Mouse (Mus musculus): ENCODE results near the gene Syde1. TPM values are rescaled to one million over a fixed set of nuclear protein-coding genes. Genes with fewer than 3 reads are reported as not detected.

Gene Syde1
- total and polyA plus RNA-seq, 3 experiments = 0.01 TPM; not detected in 2

GRCm38 (mm10) chr10:78605080-78605479, 13.3 kb upstream of the Syde1 start:
- no peak for TF ChIP-seq MXI1 (IDR thresholded peaks at IDR 0.05; ENCODE audit: low read depth, low read length)
- TF ChIP-seq NRF1 (IDR thresholded peaks at IDR 0.05; ENCODE audit: insufficient read depth, low read depth, low read length, poor library complexity, severe bottlenecking) = no peak
- TF ChIP-seq USF1 (IDR thresholded peaks at IDR 0.05; ENCODE audit: low read depth, low read length) = no peak
- TF ChIP-seq RAD21 (IDR thresholded peaks at IDR 0.05; ENCODE audit: low read depth, low read length) = peak; percentile 43
- TF ChIP-seq SMC3 (IDR thresholded peaks at IDR 0.05; ENCODE audit: low read depth, low read length) = peak; percentile 17; the same call in 1 of the 2 replicates
- TF ChIP-seq MEF2A (IDR thresholded peaks at IDR 0.05; ENCODE audit: extremely low read depth, insufficient replicate concordance, low read depth, low read length, poor library complexity, severe bottlenecking) = no peak
- TF ChIP-seq ZNF384 (IDR thresholded peaks at IDR 0.05; ENCODE audit: low read depth, low read length) = peak; percentile 44; the same call in 1 of the 2 replicates
- TF ChIP-seq CTCF (IDR thresholded peaks at IDR 0.05 in 2 of 3, conservative IDR thresholded peaks at IDR 0.05 in 1 of 3; ENCODE audit: control insufficient read depth in 1 of 3, insufficient read depth in 1 of 3, low read depth in 2 of 3, low read length in 3 of 3, poor library complexity in 1 of 3, severe bottlenecking in 1 of 3) = peak in 2 of 3 experiments; percentile 17 to 41; a peak in 2 of 6 replicates
- TF ChIP-seq CHD2 (IDR thresholded peaks at IDR 0.05; ENCODE audit: low read length) = no peak
- TF ChIP-seq ZC3H11A (IDR thresholded peaks at IDR 0.05; ENCODE audit: low read depth, low read length) = no peak
- no peak for TF ChIP-seq UBTF (IDR thresholded peaks at IDR 0.05; ENCODE audit: borderline replicate concordance, insufficient read depth, low read depth, low read length)
- TF ChIP-seq E2F4 (IDR thresholded peaks at IDR 0.05; ENCODE audit: borderline replicate concordance, low read depth, low read length) = no peak
- no peak for TF ChIP-seq SIN3A (IDR thresholded peaks at IDR 0.05; ENCODE audit: low read length)
- TF ChIP-seq CHD1 (IDR thresholded peaks at IDR 0.05; ENCODE audit: low read depth, low read length) = no peak
- no peak for TF ChIP-seq MYB (IDR thresholded peaks at IDR 0.05; ENCODE audit: low read depth, low read length)
- no peak for TF ChIP-seq MAX (IDR thresholded peaks at IDR 0.05; ENCODE audit: low read length)
- TF ChIP-seq USF2 (IDR thresholded peaks at IDR 0.05; ENCODE audit: borderline replicate concordance in 1 of 2, insufficient read depth in 1 of 2, low read depth in 1 of 2, low read length in 2 of 2) = no peak
- TF ChIP-seq TCF12 (IDR thresholded peaks at IDR 0.05; ENCODE audit: low read depth, low read length) = no peak
- peaks cover 0 to 6% of the 10 kb centered on the region in 2 experiments; a peak in 2 of 4 replicates for H3K27me3 ChIP-seq (ENCODE audit: control insufficient read depth in 1 of 2, insufficient read depth in 2 of 2, low read length in 2 of 2)

GRCm38 (mm10) chr10:78599865-78600264, 8.1 kb upstream of the Syde1 start:
- Histone ChIP-seq H3K27ac (ENCODE audit: control insufficient read depth, low read depth, low read length) (no peak overlapping the region), H3K4me1 (ENCODE audit: control insufficient read depth in 1 of 2, insufficient read depth in 2 of 2, low read length in 2 of 2) (no peaks in the 10 kb centered on the region), H3K4me3 (ENCODE audit: control insufficient read depth in 1 of 2, insufficient read depth in 1 of 2, low read depth in 2 of 2, low read length in 2 of 2) (no peak overlapping the region), H3K79me2 (ENCODE audit: control insufficient read depth, insufficient read depth, low read length, poor library complexity) (no peaks in the 10 kb centered on the region), H3K36me3 (ENCODE audit: control insufficient read depth in 1 of 2, insufficient read depth in 2 of 2, low read length in 2 of 2) (no peaks in the 10 kb centered on the region), H3K27me3 (ENCODE audit: control insufficient read depth in 1 of 2, insufficient read depth in 2 of 2, low read length in 2 of 2) (peaks cover 3 to 6% of the 10 kb centered on the region in 2 experiments; a peak in 3 of 4 replicates), H3K9ac (ENCODE audit: control insufficient read depth, low read depth, low read length, poor library complexity, severe bottlenecking) (no peak overlapping the region), H3K9me3 (replicated peaks; ENCODE audit: insufficient read depth, low read length) (no peaks in the 10 kb centered on the region)
- no peak for TF ChIP-seq HCFC1 (IDR thresholded peaks at IDR 0.05; ENCODE audit: low read depth, low read length)
- no peak for TF ChIP-seq TBP (IDR thresholded peaks at IDR 0.05; ENCODE audit: low read depth, low read length)
- TF ChIP-seq CTCF (IDR thresholded peaks at IDR 0.05 in 2 of 3, conservative IDR thresholded peaks at IDR 0.05 in 1 of 3; ENCODE audit: control insufficient read depth in 1 of 3, insufficient read depth in 1 of 3, low read depth in 2 of 3, low read length in 3 of 3, poor library complexity in 1 of 3, severe bottlenecking in 1 of 3) = no peak
- TF ChIP-seq UBTF (IDR thresholded peaks at IDR 0.05; ENCODE audit: borderline replicate concordance, insufficient read depth, low read depth, low read length) = no peak
- TF ChIP-seq ZMIZ1 (IDR thresholded peaks at IDR 0.05; ENCODE audit: low read depth, low read length) = no peak
- TF ChIP-seq CHD1 (IDR thresholded peaks at IDR 0.05; ENCODE audit: low read depth, low read length) = no peak
- TF ChIP-seq NELFE (IDR thresholded peaks at IDR 0.05; ENCODE audit: low read depth, low read length) = no peak
- TF ChIP-seq MAX (IDR thresholded peaks at IDR 0.05; ENCODE audit: low read length) = no peak
- TF ChIP-seq MYC (IDR thresholded peaks at IDR 0.05; ENCODE audit: low read depth, low read length) = no peak
- no peak for TF ChIP-seq ZKSCAN1 (IDR thresholded peaks at IDR 0.05; ENCODE audit: low read depth, low read length)
- TF ChIP-seq GATA1 (IDR thresholded peaks at IDR 0.05; ENCODE audit: low read depth, low read length) = no peak
- TF ChIP-seq RAD21 (IDR thresholded peaks at IDR 0.05; ENCODE audit: low read depth, low read length) = no peak
- TF ChIP-seq TAL1 (IDR thresholded peaks at IDR 0.05; ENCODE audit: low read length) = no peak
- DNase-seq (ENCODE audit: low read depth, low spot score) = no peak

More at GRCm38 (mm10) chr10:78605080-78605479, 13.3 kb upstream of the Syde1 start:
- DNase-seq (ENCODE audit: low read depth, low spot score) = peak; percentile 31
- Histone ChIP-seq H3K9me3 (replicated peaks; ENCODE audit: insufficient read depth, low read length) (no peaks in the 10 kb centered on the region), H3K36me3 (ENCODE audit: control insufficient read depth in 1 of 2, insufficient read depth in 2 of 2, low read length in 2 of 2) (no peaks in the 10 kb centered on the region), H3K4me3 (ENCODE audit: control insufficient read depth in 1 of 2, insufficient read depth in 1 of 2, low read depth in 2 of 2, low read length in 2 of 2) (no peak overlapping the region), H3K79me2 (ENCODE audit: control insufficient read depth, insufficient read depth, low read length, poor library complexity) (no peaks in the 10 kb centered on the region), H3K9ac (ENCODE audit: control insufficient read depth, low read depth, low read length, poor library complexity, severe bottlenecking) (no peak overlapping the region), H3K4me1 (ENCODE audit: control insufficient read depth in 1 of 2, insufficient read depth in 2 of 2, low read length in 2 of 2) (no peaks in the 10 kb centered on the region), H3K27ac (ENCODE audit: control insufficient read depth, low read depth, low read length) (no peak overlapping the region)

Data from MEL (cell line).